Mouse (Mus musculus) hindbrain, embryonic 15.5 days (tissue): ENCODE data around the gene Lekr1. TPM values are rescaled to one million over a fixed set of nuclear protein-coding genes. Genes with fewer than 3 reads are reported as not detected.
"Not testable (repeated sequence)": the region's sequence is repeated elsewhere in the genome, so short reads cannot be mapped to it uniquely, and the experiment has no call there.

Source experiments
- ATAC-seq: fragments of 200-750 bp; cut with Nextera tagmentation; 2 replicates; pipeline ENCODE4 v1.8.0; 2017; ENCODE audit warnings: low read depth, moderate number of reproducible peaks, moderate TSS enrichment; ENCODE audit not compliant: low FRiP score
- H3K27ac ChIP-seq: fragments of 300-500 bp; sonication (generic); replicated peaks from 2 replicates; pipeline ENCODE4 v1.5.1; 2015; ENCODE audit warnings: mild to moderate bottlenecking, inconsistent platforms
- H3K27me3 ChIP-seq: fragments of 300-500 bp; sonication (generic); 2 replicates; pipeline ENCODE4 v1.6.1; 2015; ENCODE audit warnings: control low read depth, inconsistent platforms
- H3K36me3 ChIP-seq: fragments of 300-500 bp; sonication (generic); 2 replicates; pipeline ENCODE4 v1.6.1; 2015; ENCODE audit warnings: control low read depth, inconsistent platforms
- H3K4me1 ChIP-seq: fragments of 300-500 bp; sonication (generic); replicated peaks from 2 replicates; pipeline ENCODE4 v1.6.1; 2015; ENCODE audit warnings: control low read depth, inconsistent platforms
- H3K4me2 ChIP-seq: fragments of 300-500 bp; sonication (generic); 2 replicates; pipeline ENCODE4 v1.6.1; 2015; ENCODE audit warnings: moderate library complexity, mild to moderate bottlenecking, inconsistent platforms
- H3K4me3 ChIP-seq: fragments of 300-500 bp; sonication (generic); 2 replicates; pipeline ENCODE4 v1.5.1; 2015; ENCODE audit warnings: mild to moderate bottlenecking, inconsistent platforms
- H3K9ac ChIP-seq: fragments of 300-500 bp; sonication (generic); 2 replicates; pipeline ENCODE4 v1.6.1; 2015; ENCODE audit warnings: inconsistent platforms
- H3K9me3 ChIP-seq: fragments of 300-500 bp; sonication (generic); 2 replicates; pipeline ENCODE4 v1.6.1; 2016; ENCODE audit warnings: control low read depth, inconsistent platforms
- WGBS: fragments of 180-500 bp; shearing (Covaris S2); methylation state at CpG from one replicate; pipeline ENCODE4 v1.1.7; 2015; 5-methylcytosine and 5-hydroxymethylcytosine counted together
- polyA plus RNA-seq: library from polyadenylated mRNA; unstranded; fragments of >200 nt; fragmentation: Nextera tagmentation; extraction: Ambion mirVana; gene quantifications from 2 replicates; pipeline ENCODE4 v1.2.1, GENCODE M21; 2015

Lekr1 gene
- polyA plus RNA-seq, 1 experiment from 2014 or later = 8.8 TPM

- 93% methylated on average over 3 of the region's 3 CpGs for WGBS
- H3K9me3 ChIP-seq = no peaks in the 10 kb centered on the region
- no peak overlapping the region for H3K4me3 ChIP-seq
- H3K9ac ChIP-seq = no peak overlapping the region
- no peak overlapping the region for H3K27ac ChIP-seq
- no peak for ATAC-seq
- no peaks in the 10 kb centered on the region for H3K27me3 ChIP-seq
- H3K4me2 ChIP-seq = no peak overlapping the region
- no peaks in the 10 kb centered on the region for H3K36me3 ChIP-seq
- no peaks in the 10 kb centered on the region for H3K4me1 ChIP-seq
Measured at GRCm38 (mm10) chr3:65714372-65714771, 48.3 kb downstream of the Lekr1 start.

GRCm38 (mm10) chr3:65717406-65717805 lies 51.4 kb downstream of the Lekr1 start:
- Histone ChIP-seq H3K9me3 (no peaks in the 10 kb centered on the region), H3K4me1 (no peaks in the 10 kb centered on the region), H3K27me3 (no peaks in the 10 kb centered on the region), H3K4me3 (no peak overlapping the region), H3K27ac (no peak overlapping the region), H3K36me3 (no peaks in the 10 kb centered on the region), H3K4me2 (no peak overlapping the region), H3K9ac (no peak overlapping the region)
- WGBS = 82% methylated on average over 2 of the region's 2 CpGs
- ATAC-seq = no peak

DNA sequence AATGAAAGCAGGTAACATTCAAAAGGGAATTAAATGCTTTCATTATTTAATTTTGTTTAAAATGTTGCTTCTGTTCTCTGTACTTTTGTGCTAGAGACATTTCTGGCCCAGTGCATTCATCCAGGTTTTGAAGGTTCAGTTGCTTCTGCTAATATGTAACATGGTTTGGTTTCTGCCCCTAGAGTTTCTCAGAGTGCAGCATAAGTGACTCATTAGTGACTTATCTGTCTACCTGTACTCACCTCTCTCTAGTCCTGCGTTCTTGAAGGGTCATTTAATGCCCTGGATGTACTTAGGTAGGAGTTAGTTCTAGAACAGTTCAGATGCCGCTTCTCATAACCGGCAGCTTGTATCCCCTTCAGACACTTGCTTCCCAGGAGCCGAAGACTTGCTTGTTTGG lies 56.9 kb downstream of the Lekr1 start:
- Histone ChIP-seq H3K27me3 (no peaks in the 10 kb centered on the region), H3K9me3 (no peaks in the 10 kb centered on the region), H3K27ac (no peak overlapping the region), H3K9ac (no peak overlapping the region), H3K4me1 (no peaks in the 10 kb centered on the region), H3K36me3 (no peaks in the 10 kb centered on the region), H3K4me2 (no peak overlapping the region), H3K4me3 (no peak overlapping the region)
- 83% methylated on average over 4 of the region's 4 CpGs for WGBS
- ATAC-seq = no peak

GRCm38 (mm10) chr3:65723664-65724063 lies 57.6 kb downstream of the Lekr1 start:
- no peaks in the 10 kb centered on the region for H3K36me3 ChIP-seq
- ATAC-seq = no peak
- H3K9me3 ChIP-seq = no peaks in the 10 kb centered on the region
- no peak overlapping the region for H3K27ac ChIP-seq
- no peaks in the 10 kb centered on the region for H3K4me1 ChIP-seq
- H3K4me2 ChIP-seq = no peak overlapping the region
- 90% methylated on average over 4 of the region's 4 CpGs for WGBS
- no peak overlapping the region for H3K9ac ChIP-seq
- H3K27me3 ChIP-seq = no peaks in the 10 kb centered on the region
- H3K4me3 ChIP-seq = no peak overlapping the region

DNA sequence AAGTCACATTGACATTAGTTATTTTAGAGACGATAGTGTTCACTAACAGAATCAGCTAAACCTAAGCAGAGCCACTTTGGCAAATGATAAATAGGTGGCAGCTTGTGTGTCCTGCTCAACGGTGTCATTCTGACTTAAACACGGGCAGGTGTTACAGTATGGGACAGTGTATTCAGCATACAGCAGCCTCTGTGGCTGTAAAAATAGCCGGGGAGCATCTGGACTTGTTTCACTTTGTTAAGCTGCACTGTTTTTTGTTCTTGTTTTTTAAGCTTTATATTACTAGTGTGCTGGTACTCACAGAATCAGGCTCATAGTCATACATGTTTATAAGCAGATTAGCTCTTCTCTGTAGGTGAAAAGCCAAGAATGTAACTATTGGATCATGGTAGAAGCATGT lies 71.8 kb downstream of the Lekr1 start:
- no peak overlapping the region for H3K9ac ChIP-seq
- H3K4me1 ChIP-seq = no peaks in the 10 kb centered on the region
- H3K4me3 ChIP-seq = no peak overlapping the region
- H3K36me3 ChIP-seq = no peaks in the 10 kb centered on the region
- H3K9me3 ChIP-seq = no peaks in the 10 kb centered on the region
- WGBS = 79% methylated on average over 4 of the region's 4 CpGs
- ATAC-seq = no peak
- H3K4me2 ChIP-seq = no peak overlapping the region
- H3K27ac ChIP-seq = no peak overlapping the region
- H3K27me3 ChIP-seq = no peaks in the 10 kb centered on the region

DNA sequence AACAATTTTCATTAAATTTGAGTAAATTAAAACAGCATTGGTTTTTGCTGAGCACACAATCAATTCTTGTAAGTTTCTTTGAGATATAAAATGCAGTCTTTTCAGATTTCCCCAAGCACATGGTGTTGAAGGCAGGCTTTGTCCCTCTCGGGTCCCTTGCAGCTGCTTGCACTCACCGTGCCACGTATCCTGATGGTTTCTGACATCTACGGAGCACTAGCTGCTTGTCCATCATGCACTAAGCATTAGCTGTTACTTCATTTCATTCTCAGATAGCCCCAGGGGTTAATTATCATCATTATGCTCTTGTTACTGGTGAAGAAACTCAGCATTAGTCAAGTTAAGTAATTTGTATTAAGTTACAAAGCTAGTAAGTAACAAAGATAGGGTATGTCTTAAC lies 78.9 kb downstream of the Lekr1 start:
- ATAC-seq = no peak
- Histone ChIP-seq H3K27me3 (no peaks in the 10 kb centered on the region), H3K4me1 (no peaks in the 10 kb centered on the region), H3K9me3 (no peaks in the 10 kb centered on the region), H3K4me3 (no peak overlapping the region), H3K27ac (no peak overlapping the region), H3K36me3 (no peaks in the 10 kb centered on the region), H3K9ac (no peak overlapping the region), H3K4me2 (no peak overlapping the region)
- 26% methylated on average over 4 of the region's 4 CpGs for WGBS

GRCm38 (mm10) chr3:65764511-65765508 lies 98.8 kb downstream of the Lekr1 start:
- Histone ChIP-seq H3K9ac (no peak overlapping the region), H3K27ac (0 out of 2 replicates have a peak overlapping the region, but pooled peaks have one; percentile 19), H3K9me3 (no peaks in the 10 kb centered on the region), H3K4me3 (no peak overlapping the region), H3K4me2 (no peak overlapping the region), H3K36me3 (no peaks in the 10 kb centered on the region), H3K27me3 (no peaks in the 10 kb centered on the region), H3K4me1 (peaks cover 9% of the 10 kb centered on the region)
- 73% methylated on average over 20 of the region's 20 CpGs for WGBS
- peak; percentile 76 for ATAC-seq

GRCm38 (mm10) chr3:65766387-65766786 lies 100.4 kb downstream of the Lekr1 start:
- no peaks in the 10 kb centered on the region for H3K9me3 ChIP-seq
- H3K9ac ChIP-seq = no peak overlapping the region
- no peak overlapping the region for H3K4me2 ChIP-seq
- H3K27me3 ChIP-seq = no peaks in the 10 kb centered on the region
- no peaks in the 10 kb centered on the region for H3K36me3 ChIP-seq
- ATAC-seq = no peak
- H3K27ac ChIP-seq = no peak overlapping the region
- H3K4me1 ChIP-seq = peaks cover 9% of the 10 kb centered on the region
- H3K4me3 ChIP-seq = no peak overlapping the region

DNA sequence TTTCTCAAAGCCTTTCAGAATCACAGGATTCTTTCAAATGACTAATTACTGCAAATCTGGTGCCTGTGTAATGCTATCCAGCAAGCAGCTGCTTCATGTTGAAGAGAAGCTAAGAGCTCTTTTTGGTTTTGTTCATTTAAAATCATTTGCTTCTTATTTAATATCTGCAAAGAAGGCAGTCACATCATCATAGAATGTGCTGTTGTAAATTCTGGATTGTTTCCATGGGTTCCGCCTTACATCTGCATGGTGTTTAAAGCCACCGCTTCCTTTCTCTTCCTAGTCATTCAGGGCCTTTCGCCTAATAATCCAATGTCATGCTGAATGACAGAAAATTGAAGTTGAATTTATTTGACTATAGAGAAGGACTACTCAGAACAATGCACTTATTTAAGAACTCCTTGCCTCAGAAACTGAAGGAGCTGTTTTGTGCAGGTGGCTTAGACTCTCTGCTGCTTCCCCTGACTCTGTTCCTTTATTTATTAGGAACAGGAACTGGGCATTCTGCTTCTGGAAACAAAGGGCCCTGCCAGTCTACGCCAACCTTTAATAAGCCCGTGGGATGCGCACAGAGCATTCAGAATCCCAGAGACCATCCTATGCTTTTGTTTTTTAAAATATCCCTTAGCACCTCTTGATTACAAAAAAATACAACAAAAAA lies 101.3 kb downstream of the Lekr1 start:
- ATAC-seq = no peak
- no peak overlapping the region; the same call in 1 of the 2 replicates for H3K27ac ChIP-seq
- H3K27me3 ChIP-seq = no peaks in the 10 kb centered on the region
- no peaks in the 10 kb centered on the region for H3K9me3 ChIP-seq
- H3K4me1 ChIP-seq = peaks cover 9% of the 10 kb centered on the region
- H3K4me3 ChIP-seq = no peak overlapping the region
- WGBS = 27% methylated on average over 6 of the region's 6 CpGs
- no peak overlapping the region for H3K4me2 ChIP-seq
- H3K9ac ChIP-seq = no peak overlapping the region
- H3K36me3 ChIP-seq = no peaks in the 10 kb centered on the region

DNA sequence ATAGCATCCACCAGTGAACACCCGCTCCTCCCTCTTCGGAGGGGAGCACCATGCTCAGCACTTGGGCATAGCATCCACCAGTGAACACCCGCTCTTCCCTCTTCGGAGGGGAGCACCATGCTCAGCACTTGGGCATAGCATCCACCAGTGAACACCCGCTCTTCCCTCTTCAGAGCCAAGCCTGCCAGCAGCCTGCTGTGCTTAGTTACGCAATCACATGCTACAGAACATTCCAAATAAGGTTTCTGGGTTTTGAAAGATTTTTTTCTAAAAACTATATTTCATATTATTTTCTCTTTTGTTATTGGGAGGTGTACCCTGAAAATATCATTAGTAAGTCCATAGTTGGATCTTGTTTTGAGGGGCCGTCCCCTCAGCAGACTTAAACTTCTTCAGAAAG lies 103.6 kb downstream of the Lekr1 start:
- 90% methylated on average over 7 of the region's 7 CpGs for WGBS
- H3K4me3 ChIP-seq, H3K27me3 ChIP-seq, H3K36me3 ChIP-seq, H3K4me1 ChIP-seq, H3K9ac ChIP-seq, ATAC-seq, H3K4me2 ChIP-seq, H3K27ac ChIP-seq, H3K9me3 ChIP-seq: not testable (repeated sequence)

- ATAC-seq = no peak
Measured at GRCm38 (mm10) chr3:65773910-65774309, 107.9 kb downstream of the Lekr1 start.

DNA sequence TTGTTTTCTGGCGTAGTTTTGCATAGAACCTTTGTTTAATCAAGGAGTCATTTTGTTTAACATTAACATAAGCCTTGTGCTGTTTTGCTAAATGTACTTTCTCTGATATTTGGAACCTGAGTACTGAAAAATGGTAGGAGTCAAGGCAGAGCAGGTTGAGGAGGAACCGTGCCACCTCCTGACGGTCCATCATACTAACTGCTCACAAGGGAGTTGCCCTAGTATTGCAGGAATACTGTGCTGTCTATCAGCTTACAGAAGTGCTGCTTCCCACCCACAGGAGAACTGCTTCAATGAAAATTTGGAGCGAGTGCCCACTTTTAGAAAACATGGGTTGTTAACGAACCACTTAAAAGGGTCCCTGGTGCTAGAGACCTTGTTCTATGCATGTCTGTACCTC lies 109.1 kb downstream of the Lekr1 start:
- no peak for ATAC-seq
- 83% methylated on average over 5 of the region's 5 CpGs for WGBS
- H3K4me1 ChIP-seq = no peaks in the 10 kb centered on the region
- H3K4me3 ChIP-seq = no peak overlapping the region
- no peak overlapping the region for H3K4me2 ChIP-seq
- H3K36me3 ChIP-seq = no peaks in the 10 kb centered on the region
- H3K9ac ChIP-seq = no peak overlapping the region
- no peak overlapping the region for H3K27ac ChIP-seq
- H3K9me3 ChIP-seq = no peaks in the 10 kb centered on the region
- no peaks in the 10 kb centered on the region for H3K27me3 ChIP-seq

More at GRCm38 (mm10) chr3:65773910-65774309, 107.9 kb downstream of the Lekr1 start:
- Histone ChIP-seq H3K27me3 (no peaks in the 10 kb centered on the region), H3K9ac (no peak overlapping the region), H3K4me2 (no peak overlapping the region), H3K9me3 (no peaks in the 10 kb centered on the region), H3K36me3 (no peaks in the 10 kb centered on the region), H3K4me3 (no peak overlapping the region), H3K4me1 (no peaks in the 10 kb centered on the region), H3K27ac (no peak overlapping the region)
- WGBS = 68% methylated on average over 1 of the region's 1 CpGs
